Mouse (Mus musculus): ENCODE data around the gene Gtsf1.

GRCm38 (mm10) chr15:103471488-103472194 lies 41.4 kb upstream of the Gtsf1 start:
- TF ChIP-seq REST (IDR thresholded peaks at IDR 0.05; ENCODE audit: insufficient read depth, insufficient read length) (no peak), MYOD1 (IDR thresholded peaks at IDR 0.05; ENCODE audit: control insufficient read depth in 1 of 3, insufficient read length in 2 of 3, low read depth in 2 of 3) (no peak)
